Mouse (Mus musculus) left cerebral cortex, adult 18-20 months (tissue): ENCODE results near the gene Akap6. TPM values are rescaled to one million over a fixed set of nuclear protein-coding genes. Genes with fewer than 3 reads are reported as not detected.

Experiments
- DNase-seq, 2 experiments: peaks; one replicate each; pipeline ENCODE4 v3.0.0; 2021 to 2022; ENCODE audit warnings: low spot score in 2 of 2, mixed read lengths in 1 of 2
- total RNA-seq, 2 experiments: library from RNA; stranded (reverse); gene quantifications; 2 replicates each; pipeline ENCODE4 v1.2.3; 2021

Akap6 gene
- total RNA-seq, 2 experiments from 2014 or later = 159 to 164 TPM

DNA sequence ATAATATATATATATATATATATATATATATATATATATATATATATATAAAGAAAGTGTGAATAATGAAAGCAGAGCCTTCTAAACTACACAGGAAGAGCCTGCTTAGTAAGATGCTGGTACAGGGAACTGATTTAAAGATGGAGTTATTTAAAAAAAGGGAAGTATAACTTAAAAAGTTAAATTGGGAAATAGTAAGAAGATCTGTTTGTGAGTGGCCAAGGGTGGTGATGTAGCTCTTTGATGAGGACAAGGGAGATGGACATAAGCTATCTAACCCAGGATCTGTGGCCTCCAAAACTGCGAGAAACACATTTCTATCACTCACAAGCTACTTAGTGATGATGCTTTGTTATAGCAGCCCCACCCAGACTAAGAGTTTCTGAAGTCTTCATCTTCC, 146.8 kb downstream of the Akap6 start:
- DNase-seq = no peak

DNA sequence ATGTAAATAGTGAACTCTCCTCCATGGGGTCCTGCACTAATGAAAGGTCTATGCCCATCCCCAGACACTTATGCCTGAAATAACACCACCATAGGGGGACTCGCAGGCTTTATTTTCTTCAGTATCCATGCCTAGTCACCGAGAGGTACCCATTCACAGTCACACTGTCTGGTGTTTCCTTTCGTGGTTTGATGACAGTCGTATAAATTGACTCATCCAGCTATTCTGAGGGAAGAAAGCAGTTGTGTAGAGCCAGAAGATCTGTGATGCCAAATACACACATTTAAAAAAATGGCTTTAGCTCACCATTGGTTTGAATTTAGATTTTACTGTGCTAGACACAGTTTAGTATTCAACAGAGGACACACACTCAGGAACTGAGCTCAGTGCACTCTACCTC, 147.8 kb downstream of the Akap6 start:
- DNase-seq = no peak

DNA sequence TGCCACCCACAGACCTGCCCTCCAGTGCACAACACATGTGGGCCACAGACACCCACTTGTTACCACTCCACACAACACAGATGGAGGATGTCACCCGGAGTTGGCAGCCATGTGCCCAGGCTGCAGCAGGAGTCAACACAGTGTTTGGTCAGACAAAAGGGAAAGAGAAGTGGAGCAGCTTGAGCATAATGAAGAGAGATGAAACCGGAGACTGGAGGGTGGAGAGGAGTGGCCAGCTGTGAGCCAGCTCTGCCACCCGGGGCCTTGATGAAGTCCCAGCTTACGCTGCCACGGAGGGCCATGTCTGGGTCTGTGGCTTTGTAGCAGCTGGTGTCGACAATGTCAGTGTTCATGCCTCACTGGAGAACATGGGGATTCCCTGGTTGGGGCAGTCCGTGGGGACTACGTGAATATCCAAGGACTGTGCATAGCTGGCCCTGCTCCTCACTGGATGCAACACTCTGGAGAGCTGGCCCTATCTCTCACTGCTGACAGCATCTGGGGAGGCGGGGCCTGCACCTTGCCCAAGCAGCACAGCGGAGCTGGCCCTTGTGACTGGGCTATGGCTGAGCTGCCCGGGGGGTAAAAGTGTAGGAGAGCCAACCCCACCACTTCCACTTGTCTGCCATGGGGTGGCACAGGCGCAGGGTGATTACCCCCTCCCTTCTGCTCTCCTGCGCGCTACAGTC, 148.8 kb downstream of the Akap6 start:
- DNase-seq = no peak

DNA sequence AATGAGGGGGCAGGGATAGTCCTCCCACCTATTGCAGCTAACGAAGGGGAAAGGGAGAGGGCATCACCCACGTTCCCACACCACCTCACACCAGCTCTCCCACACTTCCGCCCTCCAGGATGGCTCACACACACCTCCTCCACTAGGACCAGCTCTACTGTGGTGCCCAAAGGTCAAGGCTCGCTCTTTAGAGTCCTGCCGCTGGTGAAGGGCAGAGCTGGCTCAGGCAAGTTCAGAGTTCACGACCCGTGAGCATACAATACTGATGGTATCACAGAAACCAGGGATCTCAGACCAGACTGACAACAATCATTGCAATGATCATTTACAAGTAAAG, 149.3 kb downstream of the Akap6 start:
- no peak for DNase-seq

DNA sequence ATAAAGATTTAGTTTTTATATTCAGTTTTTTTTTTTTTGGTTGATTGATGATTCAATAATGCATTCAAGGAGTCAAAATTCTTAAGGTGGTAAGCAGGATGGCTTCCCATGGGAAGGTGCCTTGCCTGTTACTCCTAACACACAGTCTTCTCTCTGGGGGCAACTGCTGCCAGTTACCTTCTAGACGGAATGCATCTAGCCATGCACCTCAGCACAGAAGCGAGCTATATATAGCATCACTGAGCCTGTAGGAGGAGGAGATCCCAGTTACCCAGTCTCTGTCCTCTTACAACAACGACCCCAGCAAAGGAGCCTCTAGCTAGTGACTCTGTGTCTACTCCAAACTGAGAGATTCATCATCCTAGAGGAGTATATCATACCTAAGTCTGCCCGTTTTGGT, 150.1 kb downstream of the Akap6 start:
- DNase-seq = no peak

DNA sequence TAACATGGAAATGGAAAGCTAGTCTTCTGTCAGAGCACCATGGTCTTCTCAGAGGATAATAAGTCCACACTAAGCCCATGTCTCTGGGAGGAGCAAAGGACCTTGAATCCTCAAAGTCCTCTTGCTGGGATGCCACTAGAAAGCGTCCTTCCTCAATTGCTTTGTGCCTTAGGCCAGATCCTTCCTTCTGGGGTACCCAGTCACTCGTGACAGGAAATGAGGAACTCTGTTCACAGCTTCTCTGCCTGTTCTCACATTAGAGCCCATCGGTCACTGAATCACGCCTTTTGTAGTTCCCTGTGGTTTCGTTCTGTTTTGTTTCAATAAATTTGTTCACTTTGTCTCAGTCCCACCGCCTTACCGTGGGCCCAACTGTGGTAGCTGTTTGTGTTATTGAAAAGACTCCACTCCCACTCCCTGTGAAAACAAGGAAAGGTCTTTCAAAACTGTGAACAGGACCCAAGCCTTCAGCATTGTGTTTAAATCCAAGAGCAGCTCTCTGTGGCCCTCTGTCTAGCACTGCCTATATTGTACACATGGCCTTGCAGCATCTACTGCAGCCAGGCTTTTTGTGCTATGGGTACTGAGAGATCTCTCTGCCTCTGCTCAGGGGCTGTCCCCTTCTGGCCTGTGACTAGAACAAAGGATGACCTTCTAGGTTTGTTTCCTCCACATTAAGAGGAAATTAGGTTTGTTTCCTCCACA, 151.3 kb downstream of the Akap6 start:
- DNase-seq = no peak

DNA sequence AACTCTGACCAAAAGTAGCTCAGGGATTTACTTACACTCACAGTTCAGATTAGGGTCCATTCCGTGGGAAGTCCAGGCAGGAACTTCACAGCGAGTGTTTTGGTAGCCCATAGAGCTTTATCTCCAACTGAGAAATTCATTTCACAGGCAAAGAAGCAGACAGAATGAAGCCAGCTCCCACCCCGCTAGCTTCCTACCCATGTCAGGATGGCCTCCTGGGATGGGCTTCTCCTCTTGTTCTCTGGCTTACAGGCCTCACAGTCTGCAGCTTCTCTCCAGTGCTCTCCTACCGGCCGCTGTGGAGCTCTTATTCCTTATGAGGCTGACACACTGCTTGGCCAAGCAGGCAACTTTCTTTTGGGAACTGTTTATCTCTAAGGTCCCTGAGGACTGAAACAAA, 152.0 kb downstream of the Akap6 start:
- no peak for DNase-seq

DNA sequence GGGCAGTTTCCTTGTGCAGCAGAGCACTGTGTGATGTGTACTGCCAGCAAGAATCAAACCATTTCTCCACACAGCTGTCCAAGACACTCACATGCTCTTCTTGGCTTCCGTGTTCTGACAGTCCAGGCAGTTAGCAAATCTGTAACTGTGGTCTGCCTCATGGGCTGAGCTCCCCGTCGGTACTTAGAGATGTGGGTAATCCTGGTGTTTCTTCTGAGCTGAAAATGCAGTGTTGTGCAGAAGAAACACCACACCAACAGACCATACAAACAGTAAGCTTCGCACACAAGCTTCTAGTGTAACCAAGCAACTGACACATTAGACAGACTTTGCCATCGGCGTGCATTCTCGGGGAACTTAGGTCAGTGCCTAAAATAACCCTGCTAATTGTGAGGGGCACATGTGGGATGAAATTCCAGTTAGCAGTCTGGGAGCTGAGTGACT, 155.1 kb downstream of the Akap6 start:
- no peak for DNase-seq

DNA sequence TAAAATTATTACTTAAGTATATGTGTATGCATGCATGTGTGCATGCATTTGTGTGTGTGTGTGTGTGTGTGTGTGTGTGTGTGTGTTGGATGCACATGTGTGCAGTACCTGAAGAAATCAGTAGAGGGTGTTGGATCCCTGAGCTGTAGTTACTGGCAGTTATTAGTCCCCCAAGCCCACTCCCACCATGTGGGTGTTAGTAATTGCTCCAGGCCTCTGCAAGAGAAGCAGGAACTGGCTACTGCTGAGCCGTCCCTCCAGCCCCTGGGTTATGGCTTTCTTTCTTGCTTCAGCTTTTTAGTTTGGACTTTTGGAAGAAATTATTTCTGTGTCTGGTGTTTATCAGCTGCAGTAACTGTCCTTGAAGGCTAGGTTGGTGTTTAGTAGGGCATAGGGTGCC, 156.9 kb downstream of the Akap6 start:
- DNase-seq = no peak

DNA sequence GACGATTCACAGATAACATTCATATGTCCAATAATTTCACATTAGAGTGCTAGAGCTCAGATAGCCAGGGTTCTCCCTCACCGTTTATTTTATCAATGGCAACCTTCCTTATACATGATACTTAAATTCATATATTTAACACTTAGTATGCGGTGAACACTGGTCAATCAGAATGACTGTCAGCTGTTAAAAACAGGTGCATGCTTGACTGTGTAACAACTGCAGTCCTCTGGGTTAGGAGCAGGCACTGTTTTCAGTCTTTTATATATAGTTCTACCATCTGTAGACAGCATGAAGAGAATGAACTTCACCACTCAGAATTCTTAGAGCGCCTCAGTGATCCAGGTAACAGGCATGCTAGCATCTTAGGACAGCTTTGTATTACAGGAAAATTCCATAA, 158.1 kb downstream of the Akap6 start:
- DNase-seq = no peak

DNA sequence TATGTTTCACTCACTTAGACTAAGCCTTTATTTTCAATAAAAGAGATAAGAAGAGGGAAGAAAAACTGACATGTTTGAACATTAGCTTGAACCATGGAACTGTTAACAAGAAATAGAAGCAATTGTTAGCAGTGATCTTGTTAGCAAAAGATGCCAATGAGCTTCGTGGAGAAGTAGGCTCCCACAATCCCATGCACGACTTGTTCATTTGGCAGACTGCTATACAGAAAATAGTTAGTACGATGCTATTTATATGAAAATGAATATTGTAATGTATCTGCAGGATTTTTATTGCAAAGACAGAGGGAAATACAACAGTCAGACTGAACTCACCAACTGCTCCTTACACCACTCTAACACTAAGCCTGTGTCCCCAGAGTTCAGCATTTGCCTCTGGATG, 162.7 kb downstream of the Akap6 start:
- DNase-seq = no peak

DNA sequence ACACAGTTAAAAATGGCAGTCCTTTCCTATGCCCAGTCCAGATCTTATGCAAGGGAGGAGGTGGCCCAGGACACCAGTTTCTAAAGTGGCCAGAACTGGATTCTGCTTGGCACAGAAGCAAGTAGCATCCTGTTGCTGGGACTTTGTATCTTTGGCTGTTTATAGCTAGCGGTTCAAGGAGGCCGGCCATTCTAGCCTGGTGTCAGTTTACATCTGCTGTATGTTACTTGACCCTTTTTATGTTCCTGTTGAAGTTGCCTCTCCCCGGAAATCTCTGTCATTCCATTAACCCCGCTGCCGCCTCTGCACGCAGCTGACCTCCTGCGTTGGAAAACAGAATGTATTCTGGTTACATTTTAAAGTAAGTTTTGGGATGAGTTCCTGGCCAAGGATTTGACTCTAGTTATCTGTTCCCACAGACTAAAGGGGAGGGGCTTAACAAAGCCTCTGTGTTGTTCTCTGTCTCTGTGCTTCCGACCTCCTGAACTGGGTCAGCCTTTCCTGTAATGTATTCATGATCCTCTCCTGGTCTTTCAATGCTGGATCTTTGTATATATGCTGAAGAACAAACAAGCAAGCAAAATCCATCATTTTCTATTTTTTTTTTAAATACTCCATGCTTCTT, 168.9 kb downstream of the Akap6 start:
- no peak for DNase-seq

DNA sequence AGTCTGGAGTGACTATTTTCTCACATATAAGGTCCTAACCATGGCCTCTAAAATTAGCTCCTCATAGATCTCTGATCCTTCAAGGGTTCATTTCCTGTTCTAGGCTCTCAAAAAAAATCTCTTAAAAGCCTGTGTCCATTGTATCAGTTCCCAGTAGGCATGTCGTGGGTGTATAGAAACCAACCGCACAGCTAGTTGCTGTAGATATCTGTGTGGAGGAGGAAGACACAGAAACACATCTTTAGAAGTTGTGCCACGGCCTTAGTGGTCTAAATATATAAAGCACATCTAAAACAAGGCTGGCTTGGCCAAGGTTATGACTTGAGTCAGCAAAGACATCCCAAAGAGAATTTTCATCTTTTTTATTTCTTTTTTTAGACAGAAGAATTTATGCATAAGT, 172.4 kb downstream of the Akap6 start:
- DNase-seq = no peak

DNA sequence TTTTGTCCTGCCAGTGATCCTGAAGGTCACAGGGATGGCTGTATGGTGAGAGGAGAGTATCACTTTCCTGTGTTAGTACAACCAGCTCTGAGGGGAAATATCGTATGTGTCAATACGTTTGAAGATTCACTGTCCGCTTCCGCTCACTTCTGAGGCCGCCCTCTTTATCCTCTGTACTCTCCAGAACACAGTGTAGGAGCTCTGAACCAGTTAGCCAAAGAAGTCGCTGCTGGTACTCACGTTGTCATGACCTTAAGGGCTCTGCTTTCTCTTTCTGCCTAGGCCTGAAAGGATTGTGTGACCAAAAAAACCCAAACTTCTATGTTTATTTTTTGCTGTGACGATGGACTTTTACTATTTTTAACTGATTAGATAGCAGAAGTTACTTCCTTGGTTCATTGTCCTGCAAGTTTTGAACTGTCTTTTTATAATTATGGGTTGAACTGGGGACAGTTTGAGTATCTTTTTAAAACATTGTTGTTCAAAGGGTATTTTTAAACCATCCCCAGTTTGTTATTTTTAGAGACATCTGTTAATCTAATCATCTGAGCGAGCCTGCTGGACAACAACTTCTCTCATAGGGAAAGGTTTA, 175.2 kb downstream of the Akap6 start:
- no peak for DNase-seq

DNA sequence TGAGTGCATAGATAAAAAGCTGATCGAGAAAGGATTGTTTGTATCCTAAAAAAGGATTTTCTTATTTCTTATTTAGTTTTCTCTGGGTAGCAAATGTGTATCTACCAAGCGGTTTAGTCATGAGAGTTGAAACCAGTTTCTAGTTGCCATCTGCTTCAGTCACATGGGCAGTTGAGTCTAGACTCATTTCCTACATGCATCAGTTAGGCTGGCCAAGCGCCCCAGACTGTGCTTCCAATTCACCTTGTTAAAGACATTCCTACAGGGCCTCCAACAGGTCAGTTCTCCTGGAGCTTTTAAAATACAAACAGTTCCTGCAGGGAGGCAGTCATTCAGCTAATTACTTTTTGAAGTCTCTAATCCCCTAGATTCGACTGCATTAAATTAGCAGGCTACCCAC, 176.9 kb downstream of the Akap6 start:
- no peak for DNase-seq

DNA sequence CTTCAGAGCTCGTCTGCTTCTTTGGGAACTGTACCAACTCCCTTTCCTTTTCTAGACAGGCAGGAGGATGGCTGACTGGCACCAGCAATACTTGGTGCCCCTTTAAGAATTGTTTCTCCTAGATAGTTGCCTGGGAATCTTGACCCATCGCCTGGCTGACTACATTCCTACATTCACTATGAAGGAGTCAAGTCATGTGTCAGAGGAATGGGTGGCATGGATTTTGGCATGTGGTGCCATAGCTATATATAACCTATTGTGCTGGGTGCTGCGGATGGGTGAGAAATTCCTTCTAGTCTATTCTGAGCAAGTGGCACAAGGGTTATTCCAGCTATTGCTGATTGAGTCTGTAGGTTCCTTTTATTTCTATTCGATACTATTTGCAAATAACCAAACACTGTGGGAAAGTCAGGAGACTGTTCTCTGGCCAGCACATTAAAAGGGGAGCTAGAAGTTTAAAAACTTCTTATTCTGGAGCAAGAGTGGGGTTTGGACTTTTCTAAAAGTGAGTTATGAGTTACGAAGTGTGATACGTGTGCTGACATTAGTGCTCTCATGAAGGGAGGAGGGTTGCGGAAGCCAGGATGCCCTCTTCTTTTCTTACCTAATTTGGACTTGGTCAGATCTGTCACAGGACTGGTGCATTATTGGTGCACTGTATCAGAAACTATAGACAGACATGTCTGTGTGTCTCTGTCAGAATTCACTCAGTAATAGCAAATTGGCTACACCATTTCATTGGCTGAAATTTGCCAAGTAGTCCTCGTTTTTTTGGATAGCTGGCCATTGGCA, 178.0 kb downstream of the Akap6 start:
- no peak for DNase-seq

DNA sequence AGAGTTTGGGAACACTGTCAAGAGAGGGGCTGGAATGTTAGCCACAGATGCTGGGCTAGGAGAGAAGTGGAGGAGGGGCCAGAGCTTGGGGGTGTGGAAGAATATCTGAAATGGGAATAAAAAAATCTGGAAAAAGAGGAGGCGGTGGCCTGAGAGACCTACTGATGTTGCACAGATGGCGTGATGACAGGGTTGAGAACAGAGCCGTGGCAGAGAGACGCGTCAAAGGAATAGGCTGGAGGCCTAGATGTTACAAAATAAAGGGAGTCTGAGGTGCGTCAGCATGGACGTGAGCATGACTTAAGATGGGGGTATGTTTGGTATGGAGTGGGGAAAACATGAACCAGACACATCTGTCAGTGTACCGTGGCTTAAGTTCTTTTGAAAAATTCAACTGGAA, 180.1 kb downstream of the Akap6 start:
- no peak for DNase-seq

DNA sequence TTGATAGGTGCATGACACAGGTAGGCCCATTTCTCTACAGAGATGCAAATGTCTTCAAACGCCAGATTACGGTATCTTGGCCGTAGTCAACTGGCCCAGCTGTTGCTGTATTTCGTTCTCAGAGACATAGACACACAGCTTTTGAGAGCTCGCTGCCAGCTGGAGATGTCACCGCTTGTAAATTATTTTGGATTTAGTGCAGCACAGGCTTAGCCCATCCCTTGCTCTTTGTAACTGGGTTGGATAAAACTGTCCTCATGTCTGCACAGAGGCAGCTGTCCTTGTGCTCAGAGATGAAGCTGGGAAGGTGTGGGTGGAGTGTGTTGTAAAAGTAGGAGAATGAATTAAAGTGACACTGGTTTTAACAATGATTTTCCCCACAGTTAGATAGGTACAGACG, 193.3 kb downstream of the Akap6 start:
- peak in 1 of 2 experiments; percentile 31 for DNase-seq

DNA sequence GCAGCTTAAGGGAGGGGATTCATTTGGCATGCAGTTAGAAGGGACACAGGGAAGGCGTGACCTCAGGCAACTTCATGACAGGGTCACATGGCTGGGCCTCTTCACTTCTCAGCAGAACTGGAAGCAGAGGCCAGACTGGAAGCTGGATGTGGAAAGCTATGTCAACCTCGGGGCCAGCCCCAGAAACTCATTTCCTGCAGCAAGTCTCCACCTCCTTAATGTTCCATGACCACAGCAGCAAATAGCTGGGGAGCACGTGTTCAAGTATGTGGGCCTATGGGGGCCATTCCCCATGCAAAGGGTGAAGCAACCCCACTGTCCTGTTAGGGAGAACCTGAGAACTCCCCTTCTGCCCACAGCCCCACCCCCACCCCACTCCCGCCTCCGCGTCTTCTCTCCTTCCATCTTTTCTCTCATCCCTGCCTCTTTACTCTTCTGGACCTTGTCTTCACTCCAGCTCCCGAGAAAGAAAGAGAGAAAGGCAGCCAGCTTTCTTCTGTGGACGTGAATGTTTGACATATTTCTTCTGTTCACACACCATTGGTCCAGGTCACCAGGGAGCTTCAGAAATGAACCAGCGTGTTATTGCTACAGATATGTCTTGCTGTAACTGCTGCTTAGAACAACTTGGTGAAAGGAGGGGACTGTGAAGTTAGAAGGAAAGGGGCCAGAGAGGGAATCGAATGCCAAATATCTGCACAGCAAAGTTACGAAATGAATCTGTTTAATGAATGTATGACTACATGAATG, 194.6 kb downstream of the Akap6 start:
- DNase-seq = no peak

DNA sequence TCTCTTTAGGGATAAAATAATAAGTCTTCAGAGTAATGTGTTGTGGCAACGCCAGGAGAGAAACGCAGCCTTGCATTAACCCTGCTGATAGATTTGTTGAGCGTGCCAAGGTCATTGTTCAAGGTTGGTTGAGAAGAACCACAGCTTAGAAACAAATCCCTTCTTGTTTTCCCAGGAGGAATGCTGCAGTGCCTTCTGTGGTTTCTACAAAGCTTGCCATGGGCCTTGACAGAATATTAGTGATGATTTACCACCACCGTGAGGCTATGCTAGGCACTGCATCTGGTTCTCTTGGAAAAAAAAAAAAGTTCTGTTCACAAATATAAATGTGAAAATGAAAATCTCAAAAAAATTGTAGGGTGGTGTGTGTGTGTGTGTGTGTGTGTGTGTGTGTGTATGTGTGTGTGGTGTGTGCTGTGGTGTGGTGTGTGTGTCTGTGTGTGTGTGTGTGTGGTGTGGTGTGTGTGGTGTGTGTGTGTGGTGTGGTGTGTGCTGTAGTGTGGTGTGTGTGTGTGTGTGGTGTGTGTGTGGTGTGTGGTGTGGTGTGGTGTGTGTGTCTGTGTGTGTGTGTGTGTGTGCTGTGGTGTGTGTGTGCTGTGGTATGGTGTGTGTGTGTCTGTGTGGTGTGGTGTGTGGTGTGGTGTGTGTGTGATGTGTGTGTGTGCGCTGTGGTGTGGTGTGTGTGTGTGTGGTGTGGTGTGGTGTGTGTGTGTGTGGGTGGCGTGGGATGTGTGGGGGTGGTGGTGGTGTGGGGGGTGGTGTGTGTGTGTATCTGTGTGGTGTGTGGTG, 196.7 kb downstream of the Akap6 start:
- peak; percentile 57 to 62 for DNase-seq
